Mouse (Mus musculus) megakaryocyte, adult 5-6 weeks (primary cell): ENCODE results near the gene Fam221b. TPM values are rescaled to one million over a fixed set of nuclear protein-coding genes. Genes with fewer than 3 reads are reported as not detected.

Experiments
- ATAC-seq: 2 replicates; pipeline ENCODE4 v1.8.0; 2016; ENCODE audit warnings: mild to moderate bottlenecking, inconsistent platforms; ENCODE audit not compliant: poor library complexity, severe bottlenecking
- total RNA-seq, 2 experiments: library from RNA; stranded (forward) in 1 of 2; stranded (reverse) in 1 of 2; fragments of 153-499, 151-499 nt in 1 of 2; fragments of 221-1000, 200-1000 nt in 1 of 2; gene quantifications; 2 replicates each; pipeline versions ENCODE4 v1.2.3 to v1.2.4; 2015 to 2017

The Fam221b gene
- total RNA-seq, 2 experiments from 2014 or later: 0.33 TPM; not detected in 1

- ATAC-seq: no peak
Observed at GRCm38 (mm10) chr4:43666412-43666811, 2.5 kb downstream of the Fam221b start.

DNA sequence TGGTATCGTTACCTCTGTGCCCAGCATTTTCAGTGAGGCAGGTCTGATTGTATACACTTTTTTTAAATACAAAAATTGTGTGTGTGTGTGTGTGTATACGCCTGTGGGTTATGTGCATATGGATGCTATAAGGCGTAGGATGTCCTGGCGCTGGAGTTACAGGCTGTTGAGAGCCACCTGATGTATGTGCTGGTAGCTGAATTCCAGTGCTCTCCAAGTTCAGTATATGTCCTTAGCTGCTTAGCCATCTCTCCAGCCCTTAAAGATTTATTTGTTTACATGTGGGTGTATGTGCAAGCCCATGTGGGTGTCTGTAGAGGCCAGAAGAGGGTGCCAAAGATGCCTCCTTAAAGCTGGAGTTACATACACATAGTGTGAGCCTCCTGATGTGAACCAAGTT, 11.8 kb downstream of the Fam221b start:
- ATAC-seq: no peak

GRCm38 (mm10) chr4:43656339-43657109, 12.4 kb downstream of the Fam221b start, which contains the start of gene Hint2:
TSS of gene Hint2 (minus strand) at chr4:43656466.
- peak; percentile 96 for ATAC-seq

DNA sequence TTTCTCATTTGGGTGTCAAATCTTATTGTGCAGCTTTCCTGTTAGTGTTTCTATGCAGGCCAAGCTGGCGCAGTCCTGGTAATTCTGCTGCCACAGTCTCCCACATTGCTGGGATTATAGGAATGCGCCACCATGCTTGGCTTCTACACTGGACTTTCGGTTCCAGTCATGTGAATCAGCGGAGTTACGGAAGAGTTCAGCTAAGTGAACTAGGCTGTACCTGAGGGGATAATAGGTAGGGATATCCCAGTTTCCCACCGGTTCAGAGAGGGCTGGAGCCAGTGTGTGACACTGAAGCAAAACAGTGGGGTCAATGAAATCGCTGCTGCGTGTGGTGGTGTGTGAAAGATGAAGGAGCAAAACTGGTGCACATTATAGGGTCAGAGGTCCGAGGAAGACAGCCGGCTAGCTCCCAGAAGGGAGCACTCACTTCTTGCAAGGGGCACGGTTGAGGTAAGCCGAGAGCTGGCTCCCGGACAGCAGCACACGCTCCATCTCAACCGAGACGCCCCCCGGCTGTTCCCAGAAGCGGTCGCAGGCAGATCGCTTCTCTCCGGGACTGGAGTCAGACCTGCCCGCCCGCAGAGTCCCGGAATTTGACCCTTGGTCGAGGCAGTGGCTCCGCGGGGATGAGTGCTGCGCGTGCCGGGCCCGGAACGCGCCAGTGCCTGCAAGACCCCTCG, 13.1 kb downstream of the Fam221b start:
- ATAC-seq: no peak

DNA sequence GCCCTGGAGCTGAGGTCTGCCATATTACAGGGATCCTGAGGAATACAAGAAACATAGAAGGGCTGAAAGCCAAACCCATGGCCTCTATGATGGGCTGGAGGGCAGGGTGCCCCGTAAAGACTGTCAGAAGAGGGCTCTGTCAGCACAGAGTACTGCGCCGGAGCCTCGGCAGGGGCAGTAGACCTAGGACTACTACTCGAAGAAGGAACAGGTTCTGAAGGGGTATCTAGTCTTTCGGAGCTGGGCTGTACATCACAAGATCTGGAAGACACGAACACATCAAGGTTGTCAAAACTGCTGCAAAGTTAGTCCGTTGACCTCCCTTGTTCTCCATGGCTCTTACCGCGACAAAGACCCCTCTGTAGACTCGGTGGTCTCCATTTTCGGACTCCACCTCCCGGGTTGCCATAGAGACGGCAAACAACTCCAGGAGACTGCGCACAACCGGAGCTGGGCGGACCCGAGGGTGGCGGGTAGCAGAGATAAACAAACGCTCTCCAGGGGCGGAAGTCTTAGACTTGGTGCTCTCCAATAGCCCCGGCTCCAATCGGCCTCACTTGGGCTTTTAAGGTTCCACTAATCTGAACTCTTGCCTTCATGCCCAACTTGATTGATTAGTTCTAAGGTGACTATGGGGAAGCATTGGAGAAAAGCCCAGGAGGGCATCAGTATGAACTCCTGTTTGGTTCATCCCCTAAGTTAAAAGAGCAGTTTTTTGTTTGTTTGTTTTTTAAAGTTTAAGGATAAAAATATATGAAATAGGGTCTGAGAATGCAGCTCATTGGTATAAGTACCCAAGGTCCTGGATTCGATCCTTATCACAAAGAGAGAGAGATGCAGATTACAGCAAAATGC, 15.6 kb downstream of the Fam221b start, which contains the start of gene Spag8:
TSS of gene Spag8 (minus strand) at position 434 of the 855 bp plus-strand sequence.
- ATAC-seq: no peak

- no peak for ATAC-seq
Observed at GRCm38 (mm10) chr4:43652726-43653125, 16.2 kb downstream of the Fam221b start.

GRCm38 (mm10) chr4:43649783-43650182, 19.2 kb downstream of the Fam221b start:
- no peak for ATAC-seq

GRCm38 (mm10) chr4:43640491-43640890, 28.5 kb downstream of the Fam221b start:
- ATAC-seq: no peak

DNA sequence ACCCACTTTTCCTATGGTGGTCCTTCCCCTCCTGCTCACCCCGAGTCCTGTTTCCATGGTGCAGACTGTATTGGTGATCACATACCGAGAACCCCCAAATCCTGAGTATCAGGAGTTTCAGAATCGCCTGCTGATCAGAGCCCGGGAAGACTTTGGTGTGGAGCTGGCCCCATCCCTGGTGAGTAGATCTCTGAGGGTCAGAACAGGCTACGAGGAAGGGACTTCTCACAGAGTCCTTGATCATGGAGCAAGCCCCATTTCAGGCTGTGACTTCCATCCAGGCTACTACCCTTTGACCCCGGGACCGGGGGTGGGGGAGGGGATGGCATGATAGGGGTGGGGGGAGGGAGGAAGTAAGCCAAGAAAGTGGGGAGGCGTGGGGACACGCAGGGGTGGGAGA, 28.9 kb downstream of the Fam221b start:
- ATAC-seq: no peak

DNA sequence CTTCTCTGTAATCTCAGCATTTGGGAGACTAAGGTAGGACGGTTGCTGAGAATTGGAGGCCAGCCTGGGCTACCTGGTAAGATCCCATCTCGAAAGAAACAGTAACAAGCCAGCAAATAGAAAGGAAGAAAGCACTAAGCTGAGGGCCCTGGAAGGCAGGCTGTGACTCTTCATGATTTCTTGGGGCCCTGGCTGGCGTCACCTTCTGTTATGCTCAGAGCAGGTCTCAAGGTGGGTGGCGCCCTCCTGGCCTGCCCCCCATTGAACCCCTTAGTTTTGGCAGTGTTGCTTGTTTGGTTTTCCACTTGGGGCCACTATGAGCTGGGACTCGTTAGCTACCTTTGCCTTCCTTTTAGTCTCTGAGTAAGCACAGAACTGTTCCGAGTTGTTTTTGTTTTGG, 32.2 kb downstream of the Fam221b start:
- ATAC-seq: no peak

DNA sequence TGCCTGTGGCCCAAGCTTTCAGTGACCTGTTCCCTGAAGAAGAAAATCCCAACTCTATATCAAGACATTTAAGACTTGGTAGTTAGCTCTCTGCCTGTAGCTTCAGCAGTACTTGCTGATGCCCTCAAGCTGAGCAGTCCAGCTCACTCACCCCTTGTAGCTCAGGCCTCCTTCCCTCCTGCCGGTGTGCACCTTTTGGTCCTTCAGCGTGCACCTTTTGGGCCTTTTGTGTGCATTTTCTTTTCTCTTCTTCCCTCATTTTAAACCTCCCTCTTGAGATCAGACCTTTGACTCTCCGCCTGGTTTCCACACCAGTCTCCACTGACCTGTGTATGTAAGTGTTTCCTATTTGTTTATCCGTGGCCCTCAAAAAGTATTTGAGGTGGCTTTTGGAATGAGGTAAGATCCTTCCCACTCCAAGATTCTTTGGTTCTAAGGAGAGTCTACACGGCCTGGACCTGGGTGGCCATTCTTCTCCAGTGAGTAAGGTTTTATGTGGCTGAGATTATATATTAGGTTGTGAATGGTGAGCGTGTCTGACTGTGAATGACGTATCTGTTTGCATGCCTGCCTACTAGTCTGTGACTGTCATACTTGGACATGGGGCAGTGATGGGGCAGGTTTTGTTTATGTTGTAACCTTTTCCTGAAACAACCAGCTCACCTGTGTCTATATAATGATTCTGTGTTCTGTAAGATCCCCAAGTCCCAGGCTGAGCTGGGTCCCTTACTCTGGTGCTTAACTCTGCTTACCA, 34.1 kb downstream of the Fam221b start:
- no peak for ATAC-seq

DNA sequence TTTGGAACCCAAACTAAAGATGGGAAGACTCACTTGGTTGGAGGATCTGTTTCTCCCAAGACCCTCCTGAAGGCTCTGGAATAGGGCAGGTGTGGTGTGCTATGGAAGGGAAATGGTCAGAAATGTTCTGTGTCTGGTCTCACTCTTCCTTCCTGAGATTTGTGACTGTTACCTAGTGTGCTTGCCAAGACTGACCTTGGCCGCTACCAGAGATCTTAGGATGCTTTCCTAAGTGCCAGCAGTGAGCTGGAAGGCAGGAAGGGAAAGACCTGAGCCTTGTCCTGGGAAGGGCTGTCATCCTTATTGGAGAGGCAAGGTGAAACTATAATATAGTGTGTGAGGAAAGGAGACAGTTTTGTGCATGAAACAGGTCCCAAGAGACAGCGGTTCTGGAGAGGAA, 35.2 kb downstream of the Fam221b start:
- no peak for ATAC-seq

- no peak for ATAC-seq
Observed at GRCm38 (mm10) chr4:43633296-43633695, 35.6 kb downstream of the Fam221b start.

- no peak for ATAC-seq
Observed at GRCm38 (mm10) chr4:43631956-43632920, 36.7 kb downstream of the Fam221b start.

DNA sequence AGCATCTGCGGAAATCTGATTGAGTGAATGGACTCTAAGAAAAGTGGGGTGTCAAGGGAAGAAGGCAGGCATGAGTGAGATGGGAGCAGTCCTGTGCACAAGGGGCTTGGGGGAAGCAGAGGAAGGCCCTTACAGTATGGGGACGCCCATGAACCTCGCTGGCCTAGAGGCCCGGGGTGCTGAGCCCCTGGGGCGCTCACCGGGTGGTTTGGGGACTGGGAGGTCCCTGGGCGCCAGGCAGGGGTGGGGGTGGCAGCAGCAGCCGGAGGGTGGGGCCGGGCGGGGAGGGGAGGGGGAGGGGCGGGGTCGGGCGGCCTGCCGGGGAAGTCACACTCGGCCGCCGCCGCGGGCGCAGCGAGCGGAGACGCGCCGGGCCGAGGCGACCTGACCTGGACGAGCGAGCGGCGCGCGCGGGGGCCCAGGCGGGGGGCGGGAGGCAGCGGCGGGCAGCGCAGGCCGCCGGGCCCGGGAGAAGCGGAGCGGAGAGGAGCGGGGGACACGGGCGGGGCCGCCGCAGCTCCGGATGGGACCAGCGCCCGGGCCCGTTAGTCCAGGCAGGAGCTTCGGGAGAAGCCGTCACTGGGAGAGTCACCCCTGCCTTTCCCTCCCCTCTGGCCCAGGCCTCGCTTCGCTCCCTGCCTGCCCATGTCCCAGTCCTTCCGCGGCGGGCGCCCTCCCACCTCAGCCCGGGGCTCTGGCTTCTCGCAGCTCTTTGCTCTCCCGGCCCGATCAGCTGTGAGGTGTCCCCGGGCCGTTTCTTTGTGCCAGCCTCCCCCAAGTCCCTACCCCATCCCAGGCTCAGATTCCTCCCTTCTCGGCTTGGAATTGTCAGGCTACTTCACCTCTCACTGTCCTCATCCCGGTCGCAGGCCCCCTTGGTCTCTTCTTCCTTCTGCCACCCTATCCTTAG, 37.6 kb downstream of the Fam221b start, which contains the start of gene Npr2:
TSS of gene Npr2 (plus strand) at position 890 of the 910 bp plus-strand sequence.
- ATAC-seq: peak; percentile 13; the same call in 1 of the 2 replicates

DNA sequence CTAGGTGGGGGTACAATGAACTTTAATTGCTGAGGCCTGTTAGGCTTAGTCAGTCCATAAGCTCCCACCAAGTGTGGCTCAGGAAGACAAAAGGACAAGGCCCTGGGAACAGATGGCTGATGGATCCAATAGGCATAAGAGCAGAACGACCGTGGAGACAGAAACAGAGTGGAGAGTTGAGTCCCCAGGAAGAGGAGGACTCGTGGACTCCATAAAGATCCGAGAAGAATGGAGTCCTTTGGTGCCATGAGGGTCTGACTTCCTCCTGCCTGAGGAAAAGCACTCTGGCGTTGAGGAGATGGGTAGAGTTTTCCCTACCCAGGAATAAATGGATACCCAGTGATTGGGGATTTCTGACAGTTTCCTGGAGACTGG, 38.3 kb downstream of the Fam221b start:
- no peak; the same call in 1 of the 2 replicates for ATAC-seq

DNA sequence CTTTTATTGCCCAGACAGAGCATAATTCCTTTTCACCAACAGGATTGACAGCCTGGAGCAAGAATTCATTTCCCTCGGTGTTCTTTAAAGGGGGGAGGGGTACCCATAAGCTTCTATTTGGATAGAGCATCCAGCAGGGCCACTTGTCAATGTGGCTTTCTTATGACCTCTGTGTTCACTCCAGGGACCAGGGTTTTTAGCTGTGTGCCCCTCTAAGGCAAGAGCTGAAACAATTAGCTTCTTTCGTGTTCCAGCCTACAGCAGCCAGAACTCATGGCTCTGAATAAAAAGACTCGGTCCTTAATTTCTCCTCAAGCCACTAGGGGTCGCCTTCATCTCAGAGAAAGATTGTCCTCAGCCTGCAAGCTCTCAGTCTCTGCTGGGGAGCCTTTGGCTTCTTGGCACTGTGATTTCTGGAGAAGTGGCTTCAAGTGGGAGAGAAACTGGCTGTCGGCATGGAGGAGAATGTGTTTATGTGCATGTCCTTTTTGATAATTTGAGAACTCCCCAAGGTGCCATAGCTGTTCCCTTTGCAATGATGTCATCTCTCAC, 38.8 kb downstream of the Fam221b start:
- peak; percentile 91 for ATAC-seq
